Mouse (Mus musculus) forelimb bud, embryonic 11.5 days (tissue): ENCODE data around the gene Fcrl1.
A peak's percentile ranks its signal among the peaks of the same experiment; 100 is the strongest.
"Not testable (repeated sequence)": the region's sequence is repeated elsewhere in the genome, so short reads cannot be mapped to it uniquely, and the experiment has no call there.

ENCODE experiments used
- DNase-seq: peaks from one replicate; pipeline ENCODE4 v3.0.0-alpha.2; 2012; ENCODE audit warnings: low read depth, low spot score

Gene Fcrl1

DNA sequence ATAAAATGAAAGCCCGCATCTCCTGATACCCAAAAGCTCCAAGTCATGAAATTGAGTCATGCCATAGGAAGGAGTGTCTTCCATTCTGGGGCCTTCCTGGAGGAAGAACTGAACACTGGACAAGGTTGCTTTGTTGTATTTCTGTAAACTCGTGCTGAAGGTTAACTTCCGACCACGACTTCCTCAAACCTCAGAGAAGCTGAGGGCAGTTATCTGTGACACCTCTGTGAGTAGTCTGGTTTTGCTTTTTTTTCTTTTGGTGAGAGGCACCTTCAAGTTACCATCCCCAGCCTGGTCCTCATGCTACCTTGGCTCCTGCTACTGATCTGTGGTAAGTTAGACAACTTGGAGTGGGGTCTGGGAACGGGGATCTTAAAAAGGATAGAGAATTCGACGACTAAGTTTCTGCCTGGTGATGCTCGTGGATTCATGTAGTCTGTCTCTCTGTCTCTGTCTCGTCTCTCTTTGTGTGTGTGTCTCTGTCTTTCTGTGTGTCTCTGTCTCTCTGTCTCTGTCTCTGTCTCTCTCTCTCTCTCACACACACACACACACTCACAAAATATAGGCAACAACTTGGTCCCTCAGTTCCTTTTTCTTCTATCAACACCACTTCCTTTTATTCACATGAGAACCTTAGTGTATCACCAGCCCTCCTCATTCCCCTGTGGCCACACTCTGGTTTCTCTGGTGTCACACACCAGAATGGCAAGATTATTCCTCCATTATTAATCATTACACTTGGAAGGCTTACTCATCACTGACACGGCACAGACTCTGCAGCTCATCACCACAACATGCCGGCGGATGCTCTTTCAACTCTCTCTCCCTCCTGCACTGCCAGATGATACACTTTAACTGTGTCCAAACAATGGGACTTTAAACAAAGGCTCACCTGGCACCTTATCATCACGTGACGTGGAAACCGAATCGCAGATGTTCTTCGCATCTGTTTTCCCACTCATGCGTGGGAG is at the start of gene Fcrl1:
Gene Fcrl1 (plus strand): TSS at position 193 of the 971 bp plus-strand sequence.
- DNase-seq: no peak

- no peak for DNase-seq
These were observed 38.3 kb upstream of the Fcrl1 start for GRCm38 (mm10) chr3:87337899-87338298.

DNA sequence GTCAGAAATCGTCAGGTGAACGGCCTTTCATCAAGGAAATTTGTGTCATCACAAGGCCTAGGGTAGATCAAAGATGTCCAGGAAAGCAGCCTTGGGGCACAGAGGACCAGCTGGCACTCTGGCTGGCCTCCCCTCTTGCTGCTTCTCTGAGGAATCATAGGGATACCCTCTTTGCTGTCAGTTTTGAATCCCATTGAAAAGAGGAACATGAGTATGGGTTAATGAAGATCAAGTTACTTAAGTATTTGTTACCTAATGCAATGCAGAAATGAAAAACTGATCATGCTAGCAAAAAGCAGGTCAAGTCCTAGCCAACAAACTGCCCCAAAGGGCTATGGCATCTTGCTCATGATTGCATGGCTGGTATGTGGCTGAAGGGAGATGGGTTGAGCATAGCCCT is 25.2 kb upstream of the Fcrl1 start:
- not testable (repeated sequence) for DNase-seq

DNA sequence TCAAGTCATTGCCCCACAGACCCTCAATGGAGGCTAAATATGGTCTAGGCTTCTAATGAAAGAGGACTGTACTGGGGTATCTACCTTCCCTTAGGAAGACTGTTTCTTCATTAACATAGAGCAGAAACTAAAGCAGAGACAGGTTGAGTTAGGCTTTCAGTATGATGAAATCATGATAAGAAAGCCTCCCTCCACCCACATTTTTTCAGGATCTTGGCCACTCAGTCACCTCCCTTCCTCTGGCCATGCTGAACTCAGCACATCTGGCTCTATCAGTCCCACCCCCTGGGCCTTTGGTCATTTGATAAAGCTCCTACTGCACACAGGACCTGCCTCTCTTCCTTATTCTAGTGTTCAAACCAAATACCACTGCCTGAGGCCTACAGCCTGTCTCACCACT is 18.6 kb upstream of the Fcrl1 start, which contains the start of gene Cd5l:
Gene Cd5l (plus strand): TSS at position 301 of the 400 bp plus-strand sequence.
- no peak for DNase-seq

DNA sequence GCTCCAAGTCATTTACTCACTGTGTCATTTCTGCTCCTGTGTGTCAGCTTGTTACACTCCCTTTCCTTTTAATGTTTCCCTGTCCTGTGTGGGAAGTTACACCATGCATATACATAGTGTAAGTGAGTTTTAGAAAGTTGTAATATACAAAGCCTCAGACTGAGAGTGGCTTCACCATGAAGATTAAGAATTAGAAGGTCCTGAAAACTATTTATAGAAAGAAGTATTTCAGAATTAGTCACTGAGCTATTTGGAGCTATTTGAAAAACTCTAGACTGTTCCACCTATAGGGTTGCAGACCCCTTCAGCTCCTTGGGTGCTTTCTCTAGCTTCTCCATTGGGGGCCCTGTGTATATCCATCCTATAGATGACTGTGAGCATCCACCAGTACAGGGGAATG is 17.0 kb upstream of the Fcrl1 start:
- DNase-seq: no peak

DNA sequence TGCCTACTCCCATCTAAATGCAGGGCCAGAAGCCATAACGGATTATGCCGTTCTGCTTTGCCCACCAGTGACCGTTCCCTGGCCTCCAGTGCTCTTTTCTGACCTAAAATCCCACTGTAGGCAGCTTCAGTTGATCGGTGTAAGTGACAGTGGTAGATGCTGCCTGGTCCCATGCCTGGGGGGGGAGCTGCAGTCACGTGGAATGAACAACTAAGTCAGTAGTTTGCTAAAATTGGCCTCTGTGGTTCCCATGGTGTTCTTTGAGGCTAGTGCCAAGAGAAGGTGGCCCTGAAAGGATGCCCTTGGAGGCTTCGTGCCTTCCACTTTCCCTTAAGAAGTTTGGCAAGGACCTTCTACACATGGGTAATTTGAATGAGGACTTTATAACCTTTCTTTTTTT is 15.7 kb upstream of the Fcrl1 start:
- DNase-seq: no peak

- no peak for DNase-seq
These were observed 10.5 kb upstream of the Fcrl1 start for GRCm38 (mm10) chr3:87365691-87366090.

GRCm38 (mm10) chr3:87367511-87367910 is 8.7 kb upstream of the Fcrl1 start:
- no peak for DNase-seq

GRCm38 (mm10) chr3:87369181-87369580 is 7.0 kb upstream of the Fcrl1 start:
- no peak for DNase-seq

- no peak for DNase-seq
These were observed 1.0 kb downstream of the Fcrl1 start for GRCm38 (mm10) chr3:87377228-87377627.

DNA sequence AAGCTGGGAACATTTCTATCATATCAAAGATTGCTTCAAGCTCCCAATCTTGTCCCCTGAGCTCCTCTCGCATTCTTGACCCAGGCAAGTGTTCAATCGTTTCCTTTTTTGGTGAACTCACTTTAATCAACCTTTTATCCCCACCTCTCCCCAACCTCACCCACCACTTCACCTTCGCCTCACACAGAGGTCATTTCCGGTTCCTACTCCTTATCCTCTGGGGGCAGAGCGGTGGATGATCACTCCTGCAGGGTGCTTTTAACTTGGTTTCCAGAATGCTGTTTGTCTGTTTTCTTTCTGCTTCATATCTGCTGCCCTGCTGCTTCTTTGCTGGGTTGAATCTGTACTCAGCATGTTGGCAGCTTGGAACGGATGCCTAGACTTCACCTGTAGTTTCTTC is 1.5 kb downstream of the Fcrl1 start:
- no peak for DNase-seq

DNA sequence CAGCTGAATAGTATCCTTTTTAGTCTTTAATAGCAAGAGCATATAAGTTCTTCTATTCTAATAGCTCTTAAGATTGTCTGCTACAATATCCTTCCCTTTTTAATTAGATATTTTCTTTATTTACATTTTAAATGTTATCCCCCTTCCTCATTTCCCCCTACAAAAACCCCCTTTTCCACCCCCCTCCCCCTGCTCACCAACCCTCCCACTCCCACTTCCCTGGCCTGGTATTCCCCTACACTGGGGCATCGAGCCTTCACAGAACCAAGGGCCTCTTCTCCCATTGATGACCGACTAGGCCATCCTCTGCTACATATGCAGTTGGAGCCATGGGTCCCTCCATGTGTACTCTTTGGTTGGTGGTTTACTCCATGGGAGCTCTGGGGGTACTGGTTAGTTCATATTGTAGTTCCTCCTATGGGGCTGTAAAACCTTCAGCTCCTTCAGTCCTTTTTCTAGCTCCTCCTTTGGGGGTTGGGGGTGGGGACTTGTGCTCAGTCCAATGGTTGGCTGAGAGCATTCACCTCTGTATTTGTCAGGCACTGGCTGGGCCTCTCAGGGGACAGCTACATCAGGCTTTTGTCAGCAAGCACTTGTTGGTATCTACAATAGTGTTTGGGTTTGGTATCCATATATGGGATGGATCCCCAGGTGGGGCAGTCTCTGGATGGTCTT is 3.6 kb downstream of the Fcrl1 start:
- DNase-seq: not testable (repeated sequence)

- DNase-seq: no peak
These were observed 5.9 kb downstream of the Fcrl1 start for GRCm38 (mm10) chr3:87381806-87382712.

- no peak for DNase-seq
These were observed 7.1 kb downstream of the Fcrl1 start for GRCm38 (mm10) chr3:87383308-87383707.

- no peak for DNase-seq
These were observed 8.9 kb downstream of the Fcrl1 start for GRCm38 (mm10) chr3:87385105-87385504.

- DNase-seq: no peak
These were observed 14.7 kb downstream of the Fcrl1 start for GRCm38 (mm10) chr3:87390935-87391334.

GRCm38 (mm10) chr3:87398809-87399208 is 22.6 kb downstream of the Fcrl1 start:
- no peak for DNase-seq

DNA sequence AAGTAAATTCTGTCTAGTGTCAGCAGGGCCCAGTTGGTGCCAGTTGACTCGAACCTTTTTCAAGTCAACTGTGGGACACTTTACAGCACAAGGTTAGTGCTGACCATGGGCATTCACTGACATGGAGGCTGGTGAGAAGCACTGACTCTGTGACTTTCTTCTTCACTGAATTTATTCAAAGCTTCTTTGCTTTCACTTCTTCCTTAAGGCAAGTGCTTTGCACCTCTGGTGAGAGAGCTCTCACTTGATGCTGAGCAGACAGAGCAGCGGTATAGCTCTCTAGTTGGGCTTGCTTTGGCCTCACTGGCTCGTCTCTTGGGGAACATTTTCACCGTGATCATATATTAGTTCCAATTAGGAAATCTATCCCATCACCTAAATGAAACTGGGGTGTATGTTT is 23.7 kb downstream of the Fcrl1 start:
- DNase-seq: no peak

- DNase-seq: no peak
These were observed 25.1 kb downstream of the Fcrl1 start for GRCm38 (mm10) chr3:87401321-87401720.

GRCm38 (mm10) chr3:87408171-87408570 is 32.0 kb downstream of the Fcrl1 start:
- peak; percentile 56 for DNase-seq

- no peak for DNase-seq
These were observed 33.2 kb downstream of the Fcrl1 start for GRCm38 (mm10) chr3:87409196-87409935.
